Mouse (Mus musculus) c-Kit-positive CD71-positive TER-119-positive erythroid progenitor cells, embryonic 14.5 days (primary cell): ENCODE data around the gene Shisa8.

Experiments
- DNase-seq: peaks from one replicate; pipeline ENCODE4 v3.0.0-alpha.2; 2013; ENCODE audit warnings: low spot score

Shisa8 gene

GRCm38 (mm10) chr15:82203611-82204351 is 8.8 kb downstream of the Shisa8 start:
- no peak for DNase-seq

GRCm38 (mm10) chr15:82203090-82203489 is 9.5 kb downstream of the Shisa8 start:
- DNase-seq, result no peak

GRCm38 (mm10) chr15:82202086-82202485 is 10.5 kb downstream of the Shisa8 start:
- no peak for DNase-seq

GRCm38 (mm10) chr15:82199546-82199945 is 13.1 kb downstream of the Shisa8 start:
- DNase-seq, result no peak

GRCm38 (mm10) chr15:82198342-82198741 is 14.3 kb downstream of the Shisa8 start:
- no peak for DNase-seq

GRCm38 (mm10) chr15:82197937-82198336 is 14.7 kb downstream of the Shisa8 start:
- no peak for DNase-seq

GRCm38 (mm10) chr15:82197246-82197750 is 15.3 kb downstream of the Shisa8 start:
- no peak for DNase-seq

GRCm38 (mm10) chr15:82196300-82196699 is 16.3 kb downstream of the Shisa8 start:
- no peak for DNase-seq

- DNase-seq, result no peak
Observed at GRCm38 (mm10) chr15:82192617-82193016, 20.0 kb downstream of the Shisa8 start.

GRCm38 (mm10) chr15:82188481-82189240 is 24.0 kb downstream of the Shisa8 start:
- peak; percentile 69 for DNase-seq

- peak; percentile 34 for DNase-seq
Observed at GRCm38 (mm10) chr15:82187924-82188323, 24.7 kb downstream of the Shisa8 start.

GRCm38 (mm10) chr15:82187401-82187800 is 25.2 kb downstream of the Shisa8 start:
- no peak for DNase-seq

- DNase-seq, result peak; percentile 44
Observed at GRCm38 (mm10) chr15:82186931-82187330, 25.7 kb downstream of the Shisa8 start.

- peak; percentile 78 for DNase-seq
Observed at GRCm38 (mm10) chr15:82186131-82186530, 26.5 kb downstream of the Shisa8 start.

- DNase-seq, result no peak
Observed at GRCm38 (mm10) chr15:82185062-82185783, 27.4 kb downstream of the Shisa8 start.

GRCm38 (mm10) chr15:82184656-82185055 is 28.0 kb downstream of the Shisa8 start:
- DNase-seq, result peak; percentile 26

GRCm38 (mm10) chr15:82184183-82184582 is 28.4 kb downstream of the Shisa8 start:
- peak; percentile 80 for DNase-seq

GRCm38 (mm10) chr15:82183596-82183995 is 29.0 kb downstream of the Shisa8 start:
- no peak for DNase-seq

- no peak for DNase-seq
Observed at GRCm38 (mm10) chr15:82182311-82182710, 30.3 kb downstream of the Shisa8 start.

- no peak for DNase-seq
Observed at GRCm38 (mm10) chr15:82181131-82181530, 31.5 kb downstream of the Shisa8 start.

GRCm38 (mm10) chr15:82177743-82178290 is 34.8 kb downstream of the Shisa8 start:
- DNase-seq, result no peak

- no peak for DNase-seq
Observed at GRCm38 (mm10) chr15:82175091-82175490, 37.5 kb downstream of the Shisa8 start.
